Mouse (Mus musculus) thymus, adult 2 months (tissue): Measurements from ENCODE around the gene Socs2.

Experiments used
- CTCF ChIP-seq: fragments of 200-500 bp; IDR thresholded peaks from 2 replicates; pipeline ENCODE4 v1.5.1; 2012; ENCODE audit warnings: mild to moderate bottlenecking, control low read depth, low read length, moderate library complexity, borderline replicate concordance; ENCODE audit not compliant: control insufficient read depth, poor library complexity, insufficient read depth; ENCODE audit errors: extremely low read depth
- POLR2A ChIP-seq: fragments of 200-500 bp; IDR thresholded peaks from 2 replicates; pipeline ENCODE4 v1.6.1; 2012; ENCODE audit warnings: mild to moderate bottlenecking, low read length, control low read depth, moderate library complexity; ENCODE audit not compliant: control insufficient read depth, poor library complexity, insufficient read depth; ENCODE audit errors: extremely low read depth

DNA sequence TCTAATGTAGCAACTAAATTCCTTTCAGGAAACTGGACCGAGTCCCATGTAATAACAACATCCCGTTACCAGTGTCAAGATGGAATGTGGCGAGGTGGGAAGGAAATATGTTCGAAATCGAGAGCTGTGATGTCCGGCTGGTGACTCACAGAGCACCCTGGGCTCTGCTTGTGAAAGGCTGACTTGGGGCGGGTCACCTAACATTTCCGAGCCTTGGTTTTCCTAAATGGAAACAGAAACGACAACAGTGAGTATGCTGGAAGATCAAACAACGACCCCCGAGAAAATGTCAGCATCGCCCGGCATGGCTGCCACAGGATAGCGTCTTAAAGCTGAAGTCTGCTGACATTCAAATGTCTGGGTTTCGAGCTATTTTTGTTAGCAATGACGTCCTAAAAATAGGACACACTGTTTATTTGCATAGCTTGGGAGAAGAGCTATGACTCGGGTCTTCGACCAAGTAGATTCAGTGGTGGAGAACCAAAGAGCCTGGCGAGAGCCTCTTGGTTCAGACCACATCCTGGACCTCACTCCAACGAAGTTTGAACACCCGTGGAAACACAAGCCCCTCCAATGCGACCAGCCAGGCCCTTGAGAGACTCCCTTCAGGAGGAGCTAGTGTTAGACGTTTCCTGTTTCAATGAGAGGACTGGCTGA, 28.0 kb downstream of the Socs2 start:
- TF ChIP-seq CTCF (no peak), POLR2A (no peak)
